Mouse (Mus musculus): Measurements from ENCODE around the gene Olfr186. TPM values are rescaled to one million over a fixed set of nuclear protein-coding genes. Genes with fewer than 3 reads are reported as not detected.

The Olfr186 gene
- polyA plus RNA-seq, 1 experiment from 2014 or later: not detected

GRCm38 (mm10) chr16:59039710-59040109, 9.6 kb upstream of the Olfr186 start, which contains the start of gene Olfr187:
Gene Olfr187 (minus strand): TSS chr16:59039767.
- no peak within 1 kb of the TSS for H3K9ac ChIP-seq (ENCODE audit: low read length)
- DNase-seq (ENCODE audit: low spot score): no peak

GRCm38 (mm10) chr16:59013357-59014018, 16.6 kb downstream of the Olfr186 start:
- H3K27ac ChIP-seq (replicated peaks; ENCODE audit: low read depth, low read length): no peak overlapping the region
- no peaks in the 10 kb centered on the region for H3K27me3 ChIP-seq (ENCODE audit: control insufficient read depth, insufficient read depth, low read length)
- no peaks in the 10 kb centered on the region for H3K9me3 ChIP-seq (ENCODE audit: control insufficient read depth, low read length)
- no peak overlapping the region for H3K9ac ChIP-seq (ENCODE audit: low read length)
- 69% methylated on average over 2 of the region's 2 CpGs for WGBS
- ATAC-seq (ENCODE audit: insufficient number of reproducible peaks, low FRiP score, low TSS enrichment, low read depth): no peak
- H3K4me1 ChIP-seq (ENCODE audit: control insufficient read depth, insufficient read depth, low read length): no peaks in the 10 kb centered on the region
- H3K36me3 ChIP-seq (ENCODE audit: control insufficient read depth, insufficient read depth, low read length): no peaks in the 10 kb centered on the region
- DNase-seq (ENCODE audit: low spot score): no peak
- H3K4me3 ChIP-seq (ENCODE audit: low read depth, low read length): no peak overlapping the region
- no peak overlapping the region for H3K4me2 ChIP-seq (ENCODE audit: low read depth, severe bottlenecking)

More at GRCm38 (mm10) chr16:59039710-59040109, 9.6 kb upstream of the Olfr186 start, which contains the start of gene Olfr187:
- Histone ChIP-seq H3K4me1 (ENCODE audit: control insufficient read depth, insufficient read depth, low read length) (no peaks in the 10 kb centered on the region), H3K27me3 (ENCODE audit: control insufficient read depth, insufficient read depth, low read length) (no peaks in the 10 kb centered on the region), H3K4me2 (ENCODE audit: low read depth, severe bottlenecking) (no peak within 1 kb of the TSS), H3K9me3 (ENCODE audit: control insufficient read depth, low read length) (no peaks in the 10 kb centered on the region), H3K36me3 (ENCODE audit: control insufficient read depth, insufficient read depth, low read length) (no peaks in the 10 kb centered on the region), H3K4me3 (ENCODE audit: low read depth, low read length) (no peak within 1 kb of the TSS), H3K27ac (replicated peaks; ENCODE audit: low read depth, low read length) (no peak within 1 kb of the TSS)
- ATAC-seq (ENCODE audit: insufficient number of reproducible peaks, low FRiP score, low TSS enrichment, low read depth): no peak
- 88% methylated on average over 7 of the region's 7 CpGs for WGBS

GRCm38 (mm10) chr16:59007146-59007545, 22.9 kb downstream of the Olfr186 start:
- Histone ChIP-seq H3K9ac (ENCODE audit: low read length) (no peak overlapping the region), H3K4me2 (ENCODE audit: low read depth, severe bottlenecking) (no peak overlapping the region), H3K36me3 (ENCODE audit: control insufficient read depth, insufficient read depth, low read length) (no peaks in the 10 kb centered on the region), H3K9me3 (ENCODE audit: control insufficient read depth, low read length) (no peaks in the 10 kb centered on the region), H3K4me3 (ENCODE audit: low read depth, low read length) (no peak overlapping the region), H3K4me1 (ENCODE audit: control insufficient read depth, insufficient read depth, low read length) (no peaks in the 10 kb centered on the region), H3K27me3 (ENCODE audit: control insufficient read depth, insufficient read depth, low read length) (no peaks in the 10 kb centered on the region), H3K27ac (replicated peaks; ENCODE audit: low read depth, low read length) (no peak overlapping the region)
- DNase-seq (ENCODE audit: low spot score): no peak
- ATAC-seq (ENCODE audit: insufficient number of reproducible peaks, low FRiP score, low TSS enrichment, low read depth): no peak

- Histone ChIP-seq H3K9ac (ENCODE audit: low read length) (no peak within 1 kb of the TSS), H3K27me3 (ENCODE audit: control insufficient read depth, insufficient read depth, low read length) (no peaks in the 10 kb centered on the region), H3K36me3 (ENCODE audit: control insufficient read depth, insufficient read depth, low read length) (no peaks in the 10 kb centered on the region), H3K9me3 (ENCODE audit: control insufficient read depth, low read length) (no peaks in the 10 kb centered on the region), H3K4me1 (ENCODE audit: control insufficient read depth, insufficient read depth, low read length) (no peaks in the 10 kb centered on the region), H3K4me2 (ENCODE audit: low read depth, severe bottlenecking) (no peak within 1 kb of the TSS), H3K4me3 (ENCODE audit: low read depth, low read length) (no peak within 1 kb of the TSS), H3K27ac (replicated peaks; ENCODE audit: low read depth, low read length) (no peak within 1 kb of the TSS)
- WGBS: 83% methylated on average over 2 of the region's 2 CpGs
- DNase-seq (ENCODE audit: low spot score) (no peak), ATAC-seq (ENCODE audit: insufficient number of reproducible peaks, low FRiP score, low TSS enrichment, low read depth) (no peak)
Observed at GRCm38 (mm10) chr16:58995057-58995456, 35.0 kb downstream of the Olfr186 start, which contains the start of gene Olfr183. Gene Olfr183 (plus strand): TSS chr16:58995357.

Other genes with a start within 250 kb of the Olfr186 start
- not detected in 2 replicates for gene Olfr173, start 230.0 kb downstream of the Olfr186 start, polyA plus RNA-seq (2014; fragmentation: Nextera tagmentation; extraction: Ambion mirVana)
- not detected in 2 replicates for gene Olfr175-ps1, start 203.5 kb downstream of the Olfr186 start, polyA plus RNA-seq (2014; fragmentation: Nextera tagmentation; extraction: Ambion mirVana)
- not detected in 2 replicates for gene Olfr177, start 155.5 kb downstream of the Olfr186 start, polyA plus RNA-seq (2014; fragmentation: Nextera tagmentation; extraction: Ambion mirVana)
- not detected in 2 replicates for gene Olfr178, start 138.2 kb downstream of the Olfr186 start, polyA plus RNA-seq (2014; fragmentation: Nextera tagmentation; extraction: Ambion mirVana)
- not detected in 2 replicates for gene Olfr181, start 101.5 kb downstream of the Olfr186 start, polyA plus RNA-seq (2014; fragmentation: Nextera tagmentation; extraction: Ambion mirVana)
- not detected in 2 replicates for gene Olfr180, start 100.9 kb downstream of the Olfr186 start, polyA plus RNA-seq (2014; fragmentation: Nextera tagmentation; extraction: Ambion mirVana)
- not detected in 2 replicates for gene Olfr183, start 34.9 kb downstream of the Olfr186 start, polyA plus RNA-seq (2014; fragmentation: Nextera tagmentation; extraction: Ambion mirVana)
- gene Olfr187, start 9.5 kb upstream of the Olfr186 start, polyA plus RNA-seq (2014; fragmentation: Nextera tagmentation; extraction: Ambion mirVana): not detected in 2 replicates
- not detected in 2 replicates for gene Olfr190, start 47.7 kb upstream of the Olfr186 start, polyA plus RNA-seq (2014; fragmentation: Nextera tagmentation; extraction: Ambion mirVana)
- not detected in 2 replicates for gene Olfr191, start 59.5 kb upstream of the Olfr186 start, polyA plus RNA-seq (2014; fragmentation: Nextera tagmentation; extraction: Ambion mirVana)
- gene Olfr193, start 81.6 kb upstream of the Olfr186 start, polyA plus RNA-seq (2014; fragmentation: Nextera tagmentation; extraction: Ambion mirVana): not detected in 2 replicates
- not detected in 2 replicates for gene Olfr194, start 90.8 kb upstream of the Olfr186 start, polyA plus RNA-seq (2014; fragmentation: Nextera tagmentation; extraction: Ambion mirVana)
- not detected in 2 replicates for gene Olfr195, start 116.8 kb upstream of the Olfr186 start, polyA plus RNA-seq (2014; fragmentation: Nextera tagmentation; extraction: Ambion mirVana)
- not detected in 2 replicates for gene Olfr196, start 140.2 kb upstream of the Olfr186 start, polyA plus RNA-seq (2014; fragmentation: Nextera tagmentation; extraction: Ambion mirVana)
- gene Olfr198, start 173.2 kb upstream of the Olfr186 start, polyA plus RNA-seq (2014; fragmentation: Nextera tagmentation; extraction: Ambion mirVana): not detected in 2 replicates
- not detected in 2 replicates for gene Olfr199, start 189.5 kb upstream of the Olfr186 start, polyA plus RNA-seq (2014; fragmentation: Nextera tagmentation; extraction: Ambion mirVana)
- gene Olfr201, start 242.3 kb upstream of the Olfr186 start, polyA plus RNA-seq (2014; fragmentation: Nextera tagmentation; extraction: Ambion mirVana): not detected in 2 replicates

Data from limb, embryonic 11.5 days (tissue).